Mouse (Mus musculus) right cerebral cortex, postnatal 4 days (tissue): ENCODE measurements at regions not wholly inside any gene's neighbourhood (a gene's known extent, or its start where the extent isn't known, plus 50 kb on each side); places are given as distances from the start of the nearest gene placed in this dataset.
"Not testable (repeated sequence)": the region's sequence is repeated elsewhere in the genome, so short reads cannot be mapped to it uniquely, and the experiment has no call there.

Experiments
- DNase-seq: peaks from one replicate; pipeline ENCODE4 v3.0.0-alpha.2; 2022

DNA sequence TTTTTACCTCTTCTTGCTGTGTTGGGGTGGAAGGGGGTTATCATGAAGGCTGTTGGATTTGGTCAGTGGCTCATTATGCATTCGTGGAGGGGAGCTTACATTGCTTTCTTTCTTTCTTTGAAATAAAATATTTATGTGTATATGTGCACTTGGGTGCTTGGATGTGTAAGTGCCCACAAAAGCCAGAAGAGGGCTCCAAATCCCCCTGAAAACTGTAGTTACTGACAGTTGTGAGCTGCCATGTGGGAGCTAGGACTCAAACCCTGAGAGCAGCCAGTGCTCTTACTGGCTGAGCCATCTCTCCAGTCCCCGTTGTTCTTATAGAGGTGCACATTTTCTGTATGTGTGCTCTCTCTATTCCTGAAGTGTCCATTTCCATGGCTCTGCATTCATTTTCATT lies 415.6 kb upstream of the Zfp507 start:
- no peak for DNase-seq

DNA sequence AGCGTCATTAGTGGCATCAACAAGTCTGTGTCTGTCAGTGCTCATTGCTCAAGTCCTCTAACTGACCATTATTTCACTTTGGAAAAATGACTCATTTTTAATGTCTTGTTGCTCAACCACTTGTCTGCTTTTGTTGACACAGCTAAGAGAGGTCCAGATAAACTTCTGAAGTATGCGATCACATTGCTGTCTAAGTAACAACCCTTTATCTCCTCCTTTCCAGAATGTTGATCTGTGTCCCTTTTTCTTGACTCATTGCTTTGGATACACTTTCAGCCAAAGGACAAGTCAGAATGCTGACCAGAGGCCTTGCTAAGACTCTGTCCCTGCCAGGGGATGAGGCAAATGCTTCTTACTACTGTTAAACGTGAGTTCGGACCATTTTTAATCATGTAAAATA lies 407.2 kb upstream of the Zfp507 start:
- no peak for DNase-seq

DNA sequence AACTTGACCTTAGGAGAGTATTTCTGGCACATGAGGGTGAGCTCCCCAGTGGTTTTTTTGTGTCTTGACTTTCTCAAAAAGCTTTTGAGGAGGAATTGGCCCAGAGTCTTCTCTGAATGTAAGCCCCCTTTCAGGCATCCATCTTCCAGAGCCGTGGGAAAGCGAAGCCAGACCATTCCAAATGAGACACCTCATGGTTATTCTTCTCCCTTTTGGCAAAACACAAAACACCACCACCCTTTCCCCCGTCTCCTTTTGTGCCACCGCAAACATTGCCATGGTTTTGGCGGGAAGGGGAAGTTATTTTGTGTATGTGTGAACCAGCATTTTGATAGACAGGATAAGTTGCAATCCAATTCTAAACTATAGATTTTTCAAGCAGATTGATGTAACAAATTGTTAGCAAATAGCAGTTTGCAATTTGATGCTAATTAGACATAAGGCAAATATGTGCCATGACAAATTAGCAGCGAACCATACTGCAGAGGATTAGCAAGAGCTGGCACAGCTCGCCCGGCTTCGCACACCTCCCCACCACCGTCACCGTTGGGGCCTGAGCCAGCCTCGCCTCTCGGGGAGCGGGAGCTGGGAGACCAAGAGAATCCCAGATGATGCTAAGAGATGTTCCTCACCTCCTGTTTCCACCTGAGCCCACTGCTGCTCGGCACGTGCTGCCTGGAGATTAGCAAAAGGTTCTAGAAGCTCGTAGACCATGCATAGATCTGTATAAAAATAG lies 404.9 kb upstream of the Zfp507 start:
- peak; percentile 25 for DNase-seq

DNA sequence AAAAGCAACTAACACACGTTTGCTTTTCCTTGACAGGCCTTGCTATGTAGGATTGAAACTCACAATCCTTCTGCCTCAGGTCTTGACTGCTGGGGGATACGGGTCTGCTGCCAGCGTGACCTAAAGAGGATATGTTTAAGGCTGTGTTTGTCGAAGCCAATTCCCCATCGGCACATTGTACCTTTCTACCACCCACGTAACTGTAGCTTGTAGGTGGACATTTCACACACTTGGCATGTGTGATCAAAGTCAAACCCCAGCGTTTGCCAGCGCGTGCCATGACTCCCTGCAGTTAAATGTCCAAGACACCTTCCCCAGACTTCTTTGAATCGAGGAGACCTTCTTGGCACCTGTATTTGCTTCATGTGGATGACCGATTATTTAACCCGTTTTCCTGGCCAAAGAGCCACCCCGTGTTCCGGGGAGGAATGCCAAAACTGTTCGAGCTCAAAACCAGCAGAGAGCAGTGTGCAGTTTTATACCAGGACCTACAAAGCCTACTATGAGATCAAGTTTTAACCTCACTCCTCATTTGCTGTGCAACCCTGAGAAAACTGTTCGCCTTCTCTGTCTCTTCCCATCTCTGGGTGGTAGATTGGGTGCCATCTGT lies 395.4 kb upstream of the Zfp507 start:
- no peak for DNase-seq

DNA sequence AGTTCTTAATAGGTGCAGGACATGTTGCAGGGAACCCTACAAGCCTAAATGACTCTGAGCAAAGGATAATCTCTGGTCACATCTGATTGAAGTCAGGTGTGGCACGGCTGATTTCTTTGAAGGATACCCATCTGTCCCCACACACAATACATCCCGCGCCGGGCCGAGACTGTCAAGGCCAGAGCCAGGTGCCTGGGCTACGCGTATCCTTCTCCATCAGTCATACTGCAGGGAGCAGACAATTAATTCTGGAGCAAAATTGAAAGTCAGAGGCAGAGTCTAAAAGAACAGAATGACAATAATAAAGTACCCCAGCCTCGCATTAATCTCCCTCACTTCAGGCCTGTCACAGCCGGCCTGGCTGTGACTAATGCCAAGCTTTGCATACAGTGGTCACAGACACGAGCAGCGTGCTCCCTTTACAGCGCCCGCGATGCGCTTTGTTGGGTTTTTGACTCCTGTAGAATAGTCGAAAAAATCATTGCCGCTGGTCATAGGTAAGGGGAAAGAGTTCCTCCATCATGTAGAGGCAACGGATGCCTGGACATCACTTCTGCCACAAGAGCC lies 393.4 kb upstream of the Zfp507 start:
- DNase-seq: no peak

DNA sequence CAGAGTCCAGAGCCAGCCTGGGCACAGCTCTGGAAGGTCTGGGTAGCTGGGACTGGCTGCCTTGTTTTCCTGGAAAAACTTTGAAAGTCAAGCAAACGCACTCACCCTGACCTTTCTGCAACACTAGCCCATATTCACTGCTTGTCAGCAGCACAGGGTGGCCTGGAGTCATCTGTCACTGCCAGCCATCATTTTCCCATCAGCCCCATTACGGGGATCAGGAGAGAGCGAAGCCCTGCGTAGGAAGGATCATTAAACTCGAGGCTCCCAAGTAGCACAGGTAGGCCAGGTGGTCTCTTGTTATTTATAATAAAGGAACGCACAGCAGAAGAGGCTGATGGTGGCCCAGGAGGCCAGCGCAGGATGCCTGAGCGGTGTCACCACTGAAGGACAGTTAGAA lies 389.8 kb upstream of the Zfp507 start:
- no peak for DNase-seq

DNA sequence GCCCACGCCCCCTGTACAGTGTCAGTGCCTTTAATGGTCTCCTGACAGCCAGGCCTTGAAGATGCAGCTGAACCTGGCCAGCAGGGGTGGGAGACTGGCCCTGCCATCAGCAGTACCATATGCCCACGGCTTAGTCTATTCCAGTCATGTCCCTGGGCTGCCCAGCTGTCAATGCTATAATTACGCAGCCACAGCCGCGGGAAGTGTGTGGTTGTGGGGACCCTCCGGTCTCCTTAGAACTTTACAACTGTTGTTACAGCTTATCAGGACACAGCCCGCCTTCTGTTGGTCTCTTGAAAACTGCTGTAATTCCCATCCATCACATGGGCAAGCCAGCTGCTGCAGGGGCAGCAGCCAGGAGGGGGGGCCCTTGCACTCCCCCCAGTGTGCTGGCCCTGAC lies 375.1 kb upstream of the Zfp507 start:
- DNase-seq: no peak

DNA sequence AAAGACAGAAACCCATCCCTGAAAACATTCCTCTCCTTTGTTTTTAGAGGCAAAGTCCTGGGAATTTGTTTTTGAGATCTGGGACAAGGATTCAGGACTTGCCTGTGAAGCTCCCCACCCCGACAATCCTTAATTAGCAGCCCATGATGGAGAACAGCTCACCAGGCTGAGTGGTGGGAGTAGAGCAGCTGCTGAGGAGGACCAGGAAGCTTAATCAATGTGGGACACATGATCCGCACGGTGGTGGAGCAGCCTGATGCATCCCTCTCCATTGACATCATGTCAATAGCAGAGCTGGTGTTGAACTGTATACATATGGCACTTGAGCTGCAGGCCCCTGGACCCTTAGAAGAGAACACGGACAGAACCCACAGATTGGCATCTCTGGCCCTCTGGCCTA lies 372.5 kb upstream of the Zfp507 start:
- no peak for DNase-seq

DNA sequence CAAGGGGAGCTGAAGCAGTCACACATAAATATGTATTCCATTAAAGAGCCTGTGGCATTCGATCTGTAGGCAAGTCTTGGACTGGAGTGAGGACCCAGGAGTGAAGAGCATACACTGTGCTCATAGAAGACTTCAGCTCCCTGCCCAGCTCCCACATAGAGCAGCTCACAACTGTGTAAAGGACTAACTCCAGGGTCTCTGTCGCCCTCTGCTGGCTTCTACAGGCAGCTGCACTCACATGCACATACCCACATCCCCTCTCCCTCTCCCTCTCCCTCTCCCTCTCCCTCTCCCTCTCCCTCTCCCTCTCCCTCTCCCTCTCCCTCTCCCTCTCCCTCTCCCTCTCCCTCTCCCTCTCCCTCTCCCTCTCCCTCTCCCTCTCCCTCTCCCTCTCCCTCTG lies 369.7 kb upstream of the Zfp507 start:
- not testable (repeated sequence) for DNase-seq

DNA sequence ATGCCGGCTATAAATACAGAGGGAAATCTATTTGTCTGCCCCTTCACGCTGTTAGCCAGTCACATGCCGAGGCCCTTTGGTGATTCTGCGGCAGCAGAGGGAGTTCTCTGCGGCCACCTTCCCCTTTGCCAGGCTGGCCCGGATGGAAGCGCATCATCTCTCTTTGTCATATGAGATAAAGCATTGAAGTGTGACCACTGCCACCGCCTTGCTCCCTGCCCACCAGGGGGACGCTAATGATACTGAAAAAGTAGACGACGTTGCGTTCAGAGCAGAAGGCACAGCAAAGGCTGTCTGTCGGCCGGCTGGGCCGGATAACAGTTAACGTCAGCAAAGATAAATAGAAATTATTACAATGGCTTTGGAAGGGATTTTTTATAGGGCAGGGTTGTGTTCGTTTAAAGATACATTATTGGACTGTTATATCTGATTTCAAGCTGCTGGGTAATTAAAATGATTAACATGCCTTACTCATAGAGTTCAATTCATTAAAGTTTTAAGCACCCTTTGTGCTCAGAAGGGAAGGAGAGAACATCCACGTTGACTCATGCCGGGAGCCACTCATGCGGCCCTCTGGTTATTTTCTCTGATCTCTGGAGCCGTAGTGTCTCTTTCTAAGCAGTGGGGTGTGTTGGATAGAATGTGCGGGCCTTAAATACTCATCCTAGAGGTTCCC lies 354.6 kb upstream of the Zfp507 start:
- no peak for DNase-seq

DNA sequence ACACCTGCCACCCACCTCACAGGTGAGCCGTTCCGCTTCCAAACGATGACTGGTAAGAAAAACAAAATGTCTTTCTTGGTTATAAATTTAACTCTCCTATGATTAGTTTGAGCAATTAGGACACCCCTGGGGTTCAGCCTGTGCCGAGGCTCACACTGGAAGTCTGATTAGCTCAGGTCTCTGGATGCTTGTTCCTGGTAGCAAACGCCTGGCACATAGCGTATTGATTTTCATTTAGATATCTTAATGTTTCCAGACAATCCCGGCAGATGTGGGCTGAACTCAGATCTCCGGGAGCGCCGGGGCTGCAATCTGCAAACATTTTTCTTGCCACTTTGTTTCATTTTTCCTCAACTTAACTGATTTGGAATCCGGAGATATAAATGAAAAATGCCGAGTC lies 353.8 kb upstream of the Zfp507 start:
- DNase-seq: no peak

DNA sequence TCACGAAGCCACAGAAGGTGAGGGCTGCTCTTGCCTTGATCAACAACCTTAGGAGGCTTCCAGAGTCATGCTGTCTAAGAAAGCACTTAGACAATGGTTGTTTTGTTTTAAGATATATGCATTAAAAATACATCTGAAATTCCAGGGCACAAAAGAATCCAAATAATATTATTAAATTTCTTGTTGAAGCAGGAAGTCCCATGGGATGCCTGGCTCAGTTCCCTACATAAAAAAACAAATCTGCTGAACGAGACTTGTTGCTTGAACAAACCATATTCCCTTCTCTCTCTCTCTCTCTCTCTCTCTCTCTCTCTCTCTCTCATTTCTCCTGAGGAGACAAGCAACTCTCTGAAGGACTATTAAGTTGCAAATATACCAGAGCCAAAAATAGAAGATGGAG lies 352.8 kb upstream of the Zfp507 start:
- DNase-seq: no peak

DNA sequence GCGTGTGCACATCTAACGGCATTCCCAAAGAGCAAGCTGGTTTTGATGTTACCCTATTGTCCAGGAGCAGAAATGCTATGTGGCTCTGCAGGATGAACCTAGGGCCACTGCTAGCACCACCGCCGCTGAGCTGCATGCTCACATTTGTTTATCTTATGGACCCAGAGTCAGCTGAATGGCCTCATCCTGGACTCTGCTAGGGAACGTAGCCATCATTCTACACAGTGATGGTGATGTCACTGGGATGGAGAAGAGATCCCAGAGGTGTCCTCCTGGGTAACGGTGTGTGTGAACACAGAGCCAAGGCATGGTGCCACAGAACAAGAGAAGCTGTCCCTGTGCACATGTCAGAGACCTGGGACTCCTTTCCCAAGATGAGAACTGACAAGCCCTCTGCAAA lies 352.4 kb upstream of the Zfp507 start:
- DNase-seq: no peak

DNA sequence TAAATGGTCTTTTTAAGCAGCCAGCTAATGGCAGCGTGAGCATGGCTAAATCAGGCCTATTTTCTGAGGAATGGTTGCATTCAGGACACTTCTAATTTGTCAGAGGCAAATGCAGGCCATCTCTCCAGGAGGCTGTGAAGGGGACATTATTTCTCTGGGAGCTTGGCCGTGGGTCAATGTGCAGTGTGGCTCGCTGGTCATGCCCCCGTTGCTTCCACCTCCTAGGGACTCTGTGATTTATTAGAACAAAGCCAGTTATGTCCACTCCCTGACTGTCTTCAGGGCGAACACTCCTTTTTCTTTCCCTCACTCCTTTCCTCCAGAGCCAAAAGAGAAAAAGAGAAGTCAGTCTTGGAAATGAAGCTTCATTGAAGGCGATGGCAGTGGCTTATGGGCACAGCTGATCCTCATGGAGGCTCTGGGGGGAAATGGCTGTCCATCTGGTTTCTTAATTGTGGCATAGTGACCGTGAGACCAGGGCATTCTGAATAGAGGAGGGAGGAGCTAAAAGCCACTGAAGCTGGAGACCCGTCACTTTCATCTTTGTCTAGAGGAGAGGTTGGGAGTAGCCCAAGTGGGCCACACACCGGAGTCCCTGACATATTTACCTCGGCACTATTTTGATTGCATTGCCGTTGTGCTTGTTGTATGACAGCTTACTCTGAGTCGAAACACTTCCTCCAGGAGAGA lies 348.2 kb upstream of the Zfp507 start:
- DNase-seq: no peak

DNA sequence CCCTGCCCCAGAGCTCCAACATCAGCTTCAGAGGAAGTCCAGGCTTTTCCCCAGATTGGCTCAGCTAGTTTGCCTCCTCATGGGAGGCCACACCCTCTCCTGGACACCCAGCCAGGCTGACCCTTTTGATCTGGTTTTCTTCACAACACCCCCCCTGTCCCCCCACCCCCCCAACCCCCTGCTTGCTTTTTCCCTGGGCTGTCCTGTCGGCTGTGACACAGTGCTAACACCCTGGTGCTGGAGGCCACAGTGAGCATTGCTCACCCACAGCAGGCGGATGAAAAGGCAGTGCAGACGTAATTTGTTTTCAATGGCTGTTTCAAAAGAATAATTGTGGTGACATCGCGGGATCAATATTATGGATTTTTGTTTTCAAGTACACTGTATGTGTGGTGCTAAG lies 333.8 kb upstream of the Zfp507 start:
- no peak for DNase-seq

DNA sequence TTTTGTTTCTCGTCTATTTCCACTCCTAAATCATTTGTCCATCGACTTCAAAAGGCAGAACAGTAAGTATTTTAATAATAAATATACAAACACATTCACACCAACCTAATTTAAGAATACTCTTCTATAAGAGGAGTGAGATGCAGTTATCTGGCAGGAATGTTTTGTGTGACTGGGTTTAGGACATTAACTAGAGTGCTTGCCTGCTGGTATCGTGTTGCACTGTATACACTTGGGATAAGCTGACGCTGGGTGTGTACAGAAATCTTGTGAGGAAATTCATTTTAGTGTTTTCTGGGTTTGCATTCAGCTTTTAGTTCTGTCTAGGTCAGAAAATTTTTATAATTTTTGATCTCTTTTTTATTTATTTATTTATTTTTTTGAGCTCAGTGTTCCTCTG lies 331.8 kb upstream of the Zfp507 start:
- DNase-seq: no peak

DNA sequence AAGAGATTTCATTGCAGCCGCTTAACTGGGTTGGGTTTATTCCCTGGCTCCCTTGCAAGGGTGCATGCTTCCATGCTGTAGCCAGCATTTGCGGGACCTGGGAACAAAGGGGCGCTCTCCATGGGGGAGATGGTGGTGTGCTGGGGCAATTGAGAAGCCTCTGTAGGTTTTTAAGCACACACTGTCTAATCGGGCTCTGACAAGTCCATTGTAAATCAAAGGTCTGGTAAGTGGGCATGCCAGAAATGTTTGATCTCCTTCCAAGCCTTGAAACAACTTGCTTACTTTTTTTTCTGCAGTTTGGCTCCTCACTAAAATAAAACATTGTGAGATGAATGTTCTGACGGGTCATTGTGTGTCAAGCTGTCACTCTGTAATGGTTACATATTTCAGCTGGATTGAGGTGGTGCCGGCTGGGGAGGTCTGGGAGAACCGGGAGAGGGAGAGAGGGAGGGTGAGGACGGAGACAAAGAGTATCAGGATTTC lies 330.9 kb upstream of the Zfp507 start:
- DNase-seq: peak; percentile 13

DNA sequence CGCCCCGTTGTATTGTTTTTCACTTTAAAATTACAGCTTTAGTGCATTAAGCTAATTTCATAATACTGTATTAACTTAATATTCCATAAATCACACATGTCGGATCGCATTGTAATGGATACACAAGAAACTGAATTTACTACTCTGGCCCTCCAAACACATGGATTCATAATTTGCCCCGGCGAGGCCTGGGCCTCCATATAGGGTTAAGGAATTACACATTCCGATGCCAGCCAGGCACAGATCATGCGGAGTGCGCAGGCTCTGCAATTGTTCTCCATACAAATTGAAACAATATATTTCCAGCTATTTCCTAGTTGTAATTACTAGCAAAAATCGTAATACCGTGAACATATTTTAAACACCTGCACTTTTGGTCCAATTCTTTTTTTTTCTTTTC lies 330.2 kb upstream of the Zfp507 start:
- no peak for DNase-seq

DNA sequence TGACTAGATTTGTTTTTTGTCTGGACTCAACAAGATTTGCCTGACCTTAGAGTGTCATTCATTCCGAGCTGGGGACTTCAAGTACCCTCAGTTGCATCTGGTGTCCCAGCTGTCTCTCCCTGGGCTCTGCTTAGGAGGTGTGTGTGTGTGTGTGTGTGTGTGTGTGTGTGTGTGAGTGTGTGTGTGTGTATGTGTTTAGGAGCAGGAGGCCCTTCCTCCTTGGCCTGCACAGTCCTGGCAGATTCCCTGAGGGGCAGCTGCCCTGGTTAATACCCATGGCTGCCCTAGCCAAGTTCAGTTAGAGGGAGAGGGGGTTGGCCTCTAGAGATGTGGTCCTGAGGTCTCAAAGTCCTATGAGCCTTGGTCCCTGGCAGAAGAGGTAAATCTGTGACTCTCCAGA lies 329.8 kb upstream of the Zfp507 start:
- no peak for DNase-seq

DNA sequence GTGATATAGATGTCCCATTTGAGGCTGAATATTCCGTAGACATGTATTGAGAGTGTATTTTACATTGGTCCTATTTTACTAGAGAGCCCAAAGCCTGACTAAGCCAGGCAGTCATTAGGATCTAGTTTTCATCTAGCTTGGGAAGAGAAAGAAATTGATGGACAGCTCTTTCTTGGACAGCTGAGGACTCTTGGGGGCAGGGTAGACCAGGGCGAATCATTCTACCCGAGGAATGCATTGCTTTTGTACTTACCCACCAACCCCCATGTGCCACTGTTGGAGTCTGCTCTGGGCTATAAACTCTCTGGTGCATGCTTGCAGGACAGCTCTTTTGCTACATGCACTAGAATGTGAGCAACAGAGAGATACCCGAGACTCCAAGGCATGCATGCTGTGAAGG lies 294.3 kb upstream of the Zfp507 start:
- DNase-seq: no peak

DNA sequence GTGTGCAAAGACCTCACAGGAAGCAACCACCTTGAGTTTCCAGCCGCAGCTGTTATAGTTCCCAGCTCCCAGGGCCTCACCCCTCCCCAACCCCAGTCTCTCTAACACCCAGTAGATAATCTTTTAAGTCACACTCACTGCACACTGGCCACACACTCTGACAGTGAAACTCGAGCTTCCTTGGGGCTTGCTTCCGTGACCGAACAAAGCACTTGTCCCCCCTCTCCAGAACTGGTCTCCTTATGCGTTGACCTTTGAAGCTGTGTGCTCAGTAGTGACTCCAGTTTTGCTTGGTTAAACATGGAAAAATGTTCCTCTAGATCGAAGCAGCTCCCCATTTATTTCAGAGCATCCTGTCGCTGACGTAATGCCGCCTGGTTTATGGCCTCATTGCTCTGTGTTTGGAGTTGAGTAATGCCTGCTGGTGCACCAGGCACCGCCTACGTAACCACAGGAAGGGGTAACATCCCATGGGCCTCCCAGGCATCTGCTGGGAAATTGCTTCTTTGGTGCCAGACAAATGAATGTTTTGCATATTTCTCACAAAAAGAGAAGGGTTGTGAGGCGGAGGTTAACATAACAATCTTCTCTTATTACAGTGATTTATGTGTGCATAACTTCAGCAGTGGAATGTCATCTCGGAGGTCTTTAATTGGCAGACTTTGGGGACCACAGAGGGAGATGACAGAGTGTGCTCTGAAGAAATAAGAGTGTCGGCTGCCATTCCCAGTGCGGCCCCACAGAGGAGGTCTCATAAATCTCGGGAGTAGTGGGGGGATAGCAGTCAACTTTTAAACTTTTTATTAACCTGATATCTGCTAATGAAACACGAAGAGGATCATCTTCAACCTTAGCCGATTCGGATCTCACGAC lies 292.7 kb upstream of the Zfp507 start:
- DNase-seq: no peak

DNA sequence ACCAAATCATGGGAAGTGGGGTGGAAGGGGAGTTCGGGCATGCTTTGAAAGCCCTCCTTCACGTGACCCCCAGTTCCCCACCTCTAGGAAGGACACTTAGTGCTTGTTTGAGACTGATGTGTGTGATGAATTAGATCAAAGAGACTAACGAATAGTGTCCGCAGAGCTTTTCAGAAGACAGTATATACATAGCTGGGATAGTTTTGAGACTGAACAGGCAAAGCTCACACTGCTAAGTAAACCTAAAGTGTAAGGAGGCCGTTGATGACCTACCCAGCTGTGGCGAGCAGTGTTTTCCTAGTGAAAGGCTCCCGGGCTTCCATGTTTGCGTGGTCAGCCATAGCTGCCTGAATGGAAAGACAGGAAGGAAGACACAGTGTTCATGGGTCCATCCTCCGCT lies 288.3 kb upstream of the Zfp507 start:
- no peak for DNase-seq
